Mouse (Mus musculus) granulocyte monocyte progenitor cell, adult 5-6 weeks (primary cell): ENCODE data around the gene Ezh1. TPM values are rescaled to one million over a fixed set of nuclear protein-coding genes. Genes with fewer than 3 reads are reported as not detected.

Experiments used
- ATAC-seq: replicated peaks from 2 replicates; pipeline ENCODE4 v1.8.0; 2016; ENCODE audit warnings: mild to moderate bottlenecking, moderate TSS enrichment, inconsistent platforms; ENCODE audit not compliant: poor library complexity, severe bottlenecking
- total RNA-seq, 2 experiments: library from RNA; stranded (forward) in 1 of 2; stranded (reverse) in 1 of 2; fragments of 200-712, 200-1000 nt in 1 of 2; fragments of >200 nt in 1 of 2; fragmentation: Nextera tagmentation in 1 of 2; gene quantifications; 2 replicates each; pipeline ENCODE4 v1.2.3; 2014 to 2017

Gene Ezh1
- total RNA-seq, 2 experiments from 2014 or later = 17.7 to 31.0 TPM

- peak; percentile 66 for ATAC-seq
Measured at GRCm38 (mm10) chr11:101155728-101156371, 70.4 kb downstream of the Ezh1 start, which contains the start of gene Tubg2. Gene Tubg2, plus strand, starts transcription at chr11:101155907.

GRCm38 (mm10) chr11:101155151-101155550 is 71.1 kb downstream of the Ezh1 start:
- ATAC-seq = no peak

- ATAC-seq = no peak
Measured at GRCm38 (mm10) chr11:101154648-101155047, 71.6 kb downstream of the Ezh1 start.

- ATAC-seq = no peak
Measured at GRCm38 (mm10) chr11:101152825-101153224, 73.4 kb downstream of the Ezh1 start.

- ATAC-seq = no peak
Measured at GRCm38 (mm10) chr11:101151063-101151462, 75.2 kb downstream of the Ezh1 start.

- no peak for ATAC-seq
Measured at GRCm38 (mm10) chr11:101149178-101150105, 76.8 kb downstream of the Ezh1 start.

- ATAC-seq = no peak
Measured at GRCm38 (mm10) chr11:101148751-101149150, 77.5 kb downstream of the Ezh1 start.

GRCm38 (mm10) chr11:101146377-101146776 is 79.9 kb downstream of the Ezh1 start:
- ATAC-seq = no peak

- ATAC-seq = peak; percentile 66
Measured at GRCm38 (mm10) chr11:101143338-101144225, 82.7 kb downstream of the Ezh1 start.

GRCm38 (mm10) chr11:101142215-101142967 is 83.9 kb downstream of the Ezh1 start:
- no peak for ATAC-seq

Other genes with a start within 250 kb of the Ezh1 start
- gene Atp6v0a1, start 217.0 kb downstream of the Ezh1 start, total RNA-seq (2014; fragmentation: Nextera tagmentation) = 42.7 and 66.2 TPM in 2 replicates
- gene Atp6v0a1, start 217.0 kb downstream of the Ezh1 start, total RNA-seq (2017) = 16.8 and 17.9 TPM in 2 replicates
- gene Naglu, start 156.5 kb downstream of the Ezh1 start, total RNA-seq (2014; fragmentation: Nextera tagmentation) = 9.3 and 15.7 TPM in 2 replicates
- 12.7 and 13.7 TPM in 2 replicates for gene Naglu, start 156.5 kb downstream of the Ezh1 start, total RNA-seq (2017)
- 1.5 and 12.9 TPM in 2 replicates for gene Hsd17b1, start 148.1 kb downstream of the Ezh1 start, total RNA-seq (2014; fragmentation: Nextera tagmentation)
- gene Hsd17b1, start 148.1 kb downstream of the Ezh1 start, total RNA-seq (2017) = 7.4 and 8.2 TPM in 2 replicates
- 26.8 and 35.8 TPM in 2 replicates for gene Coasy, start 143.9 kb downstream of the Ezh1 start, total RNA-seq (2014; fragmentation: Nextera tagmentation)
- gene Coasy, start 143.9 kb downstream of the Ezh1 start, total RNA-seq (2017) = 30.5 and 32.2 TPM in 2 replicates
- 76.1 and 81.6 TPM in 2 replicates for gene Mlx, start 139.2 kb downstream of the Ezh1 start, total RNA-seq (2014; fragmentation: Nextera tagmentation)
- gene Mlx, start 139.2 kb downstream of the Ezh1 start, total RNA-seq (2017) = 68.2 and 82.4 TPM in 2 replicates
- 51.8 and 62.8 TPM in 2 replicates for gene Psmc3ip, start 131.0 kb downstream of the Ezh1 start, total RNA-seq (2014; fragmentation: Nextera tagmentation)
- 42.9 and 63.5 TPM in 2 replicates for gene Psmc3ip, start 131.0 kb downstream of the Ezh1 start, total RNA-seq (2017)
- 12.3 and 15.7 TPM in 2 replicates for gene Retreg3, start 106.6 kb downstream of the Ezh1 start, total RNA-seq (2014; fragmentation: Nextera tagmentation)
- 20.0 and 27.4 TPM in 2 replicates for gene Retreg3, start 106.6 kb downstream of the Ezh1 start, total RNA-seq (2017)
- gene Tubg1, start 106.5 kb downstream of the Ezh1 start, total RNA-seq (2014; fragmentation: Nextera tagmentation) = 27.6 and 53.4 TPM in 2 replicates
- 25.8 and 43.7 TPM in 2 replicates for gene Tubg1, start 106.5 kb downstream of the Ezh1 start, total RNA-seq (2017)
- not detected in 2 replicates for gene Tubg2, start 70.6 kb downstream of the Ezh1 start, total RNA-seq (2014; fragmentation: Nextera tagmentation)
- gene Tubg2, start 70.6 kb downstream of the Ezh1 start, total RNA-seq (2017) = not detected in 2 replicates
- 0.41 and 0.83 TPM in 2 replicates for gene Cntnap1, start 55.9 kb downstream of the Ezh1 start, total RNA-seq (2014; fragmentation: Nextera tagmentation)
- gene Cntnap1, start 55.9 kb downstream of the Ezh1 start, total RNA-seq (2017) = 0.36 and 0.65 TPM in 2 replicates
- 1.4 TPM in 1 of 2 replicates, not detected in the other for gene Plekhh3, start 55.1 kb downstream of the Ezh1 start, total RNA-seq (2014; fragmentation: Nextera tagmentation)
- gene Plekhh3, start 55.1 kb downstream of the Ezh1 start, total RNA-seq (2017) = 0.47 TPM in 1 of 2 replicates, not detected in the other
- not detected in 2 replicates for gene Ccr10, start 51.0 kb downstream of the Ezh1 start, total RNA-seq (2014; fragmentation: Nextera tagmentation)
- 0.09 TPM in 1 of 2 replicates, not detected in the other for gene Ccr10, start 51.0 kb downstream of the Ezh1 start, total RNA-seq (2017)
- gene Ramp2, start 19.6 kb upstream of the Ezh1 start, total RNA-seq (2014; fragmentation: Nextera tagmentation) = not detected in 2 replicates
- 0.98 and 1.4 TPM in 2 replicates for gene Ramp2, start 19.6 kb upstream of the Ezh1 start, total RNA-seq (2017)
- gene Vps25, start 27.2 kb upstream of the Ezh1 start, total RNA-seq (2014; fragmentation: Nextera tagmentation) = 176 and 203 TPM in 2 replicates
- 76.7 and 80.4 TPM in 2 replicates for gene Vps25, start 27.2 kb upstream of the Ezh1 start, total RNA-seq (2017)
- gene Wnk4, start 34.1 kb upstream of the Ezh1 start, total RNA-seq (2014; fragmentation: Nextera tagmentation) = not detected in 2 replicates
- 2.6 TPM in 1 of 2 replicates, not detected in the other for gene Wnk4, start 34.1 kb upstream of the Ezh1 start, total RNA-seq (2017)
- gene Cntd1, start 52.5 kb upstream of the Ezh1 start, total RNA-seq (2014; fragmentation: Nextera tagmentation) = not detected in 2 replicates
- 0.72 and 3.3 TPM in 2 replicates for gene Cntd1, start 52.5 kb upstream of the Ezh1 start, total RNA-seq (2017)
- 53.2 and 61.3 TPM in 2 replicates for gene Coa3, start 52.7 kb upstream of the Ezh1 start, total RNA-seq (2014; fragmentation: Nextera tagmentation)
- 32.3 and 35.5 TPM in 2 replicates for gene Coa3, start 52.7 kb upstream of the Ezh1 start, total RNA-seq (2017)
- 58.4 and 81.1 TPM in 2 replicates for gene Becn1, start 75.8 kb upstream of the Ezh1 start, total RNA-seq (2014; fragmentation: Nextera tagmentation)
- 177 and 214 TPM in 2 replicates for gene Becn1, start 75.8 kb upstream of the Ezh1 start, total RNA-seq (2017)
- 163 and 205 TPM in 2 replicates for gene Psme3, start 89.8 kb upstream of the Ezh1 start, total RNA-seq (2014; fragmentation: Nextera tagmentation)
- gene Psme3, start 89.8 kb upstream of the Ezh1 start, total RNA-seq (2017) = 121 and 138 TPM in 2 replicates
- 2.8 and 3.7 TPM in 2 replicates for gene Aoc2, start 98.6 kb upstream of the Ezh1 start, total RNA-seq (2014; fragmentation: Nextera tagmentation)
- gene Aoc2, start 98.6 kb upstream of the Ezh1 start, total RNA-seq (2017) = 1.8 and 2.0 TPM in 2 replicates
- not detected in 2 replicates for gene Aoc3, start 104.1 kb upstream of the Ezh1 start, total RNA-seq (2014; fragmentation: Nextera tagmentation)
- not detected in 2 replicates for gene Aoc3, start 104.1 kb upstream of the Ezh1 start, total RNA-seq (2017)
- not detected in 2 replicates for gene G6pc, start 141.1 kb upstream of the Ezh1 start, total RNA-seq (2014; fragmentation: Nextera tagmentation)
- gene G6pc, start 141.1 kb upstream of the Ezh1 start, total RNA-seq (2017) = not detected in 2 replicates
- gene Aarsd1, start 191.2 kb upstream of the Ezh1 start, total RNA-seq (2014; fragmentation: Nextera tagmentation) = 59.3 and 82.3 TPM in 2 replicates
- gene Aarsd1, start 191.2 kb upstream of the Ezh1 start, total RNA-seq (2017) = 63.1 and 74.5 TPM in 2 replicates
- gene Gm27029, start 198.3 kb upstream of the Ezh1 start, total RNA-seq (2014; fragmentation: Nextera tagmentation) = 6.6 TPM in 1 of 2 replicates, not detected in the other
- gene Gm27029, start 198.3 kb upstream of the Ezh1 start, total RNA-seq (2017) = 7.8 TPM in 1 of 2 replicates, not detected in the other
- gene Rundc1, start 198.6 kb upstream of the Ezh1 start, total RNA-seq (2014; fragmentation: Nextera tagmentation) = 5.7 and 8.1 TPM in 2 replicates
- gene Rundc1, start 198.6 kb upstream of the Ezh1 start, total RNA-seq (2017) = 4.3 and 6.0 TPM in 2 replicates
- 0.49 and 2.7 TPM in 2 replicates for gene Ptges3l, start 198.9 kb upstream of the Ezh1 start, total RNA-seq (2014; fragmentation: Nextera tagmentation)
- 0.52 and 9.1 TPM in 2 replicates for gene Ptges3l, start 198.9 kb upstream of the Ezh1 start, total RNA-seq (2017)
- gene Rpl27, start 215.8 kb upstream of the Ezh1 start, total RNA-seq (2014; fragmentation: Nextera tagmentation) = 1,057 and 1,193 TPM in 2 replicates
- 795 and 2,552 TPM in 2 replicates for gene Rpl27, start 215.8 kb upstream of the Ezh1 start, total RNA-seq (2017)
- gene Ifi35, start 221.9 kb upstream of the Ezh1 start, total RNA-seq (2014; fragmentation: Nextera tagmentation) = 26.9 and 29.5 TPM in 2 replicates
- 27.7 and 33.0 TPM in 2 replicates for gene Ifi35, start 221.9 kb upstream of the Ezh1 start, total RNA-seq (2017)
- gene Rnd2, start 238.5 kb upstream of the Ezh1 start, total RNA-seq (2014; fragmentation: Nextera tagmentation) = 1.4 and 3.0 TPM in 2 replicates
- gene Rnd2, start 238.5 kb upstream of the Ezh1 start, total RNA-seq (2017) = 0.52 and 2.2 TPM in 2 replicates
- 77.1 and 85.8 TPM in 2 replicates for gene Vat1, start 239.8 kb upstream of the Ezh1 start, total RNA-seq (2014; fragmentation: Nextera tagmentation)
- gene Vat1, start 239.8 kb upstream of the Ezh1 start, total RNA-seq (2017) = 56.3 and 66.2 TPM in 2 replicates